Mouse (Mus musculus) MEL (cell line): Measurements from ENCODE around the gene Gm10964. TPM values are rescaled to one million over a fixed set of nuclear protein-coding genes. Genes with fewer than 3 reads are reported as not detected.

Experiments used
- DNase-seq: peaks from one replicate; pipeline ENCODE4 v3.0.0; 2011; ENCODE audit warnings: low read depth, low spot score
- H3K27ac ChIP-seq: 2 replicates; pipeline ENCODE4 v1.5.1; 2012; ENCODE audit warnings: low read depth, mild to moderate bottlenecking, control low read depth, low read length, moderate library complexity; ENCODE audit not compliant: control insufficient read depth
- H3K27me3 ChIP-seq, 2 experiments: fragments of 150-350 bp in 1 of 2; sonication (generic) in 1 of 2; 2 replicates each; pipeline ENCODE4 v1.6.1; 2012; ENCODE audit warnings: low read length in 2 of 2, mild to moderate bottlenecking in 2 of 2, improper control_type of control experiment in 1 of 2, moderate library complexity in 1 of 2; ENCODE audit not compliant: insufficient read depth in 2 of 2, control insufficient read depth in 1 of 2
- H3K36me3 ChIP-seq, 2 experiments: 2 replicates each; pipeline ENCODE4 v1.6.1; 2012 to 2014; ENCODE audit warnings: low read length in 2 of 2, improper control_type of control experiment in 1 of 2, inconsistent platforms in 1 of 2, mild to moderate bottlenecking in 1 of 2; ENCODE audit not compliant: insufficient read depth in 2 of 2, control insufficient read depth in 1 of 2
- H3K4me1 ChIP-seq, 2 experiments: fragments of 150-350 bp in 1 of 2; sonication (generic) in 1 of 2; 2 replicates each; pipeline ENCODE4 v1.6.1; 2012; ENCODE audit warnings: low read length in 2 of 2, improper control_type of control experiment in 1 of 2, mild to moderate bottlenecking in 1 of 2; ENCODE audit not compliant: insufficient read depth in 2 of 2, control insufficient read depth in 1 of 2
- H3K4me3 ChIP-seq, 2 experiments: fragments of 150-350 bp in 1 of 2; sonication (generic) in 1 of 2; 2 replicates each; pipeline ENCODE4 v1.5.1; 2012; ENCODE audit warnings: low read depth in 2 of 2, low read length in 2 of 2, mild to moderate bottlenecking in 2 of 2, moderate library complexity in 2 of 2, control low read depth in 1 of 2, improper control_type of control experiment in 1 of 2; ENCODE audit not compliant: control insufficient read depth in 1 of 2, insufficient read depth in 1 of 2
- H3K79me2 ChIP-seq: 2 replicates; pipeline ENCODE4 v1.6.1; 2012; ENCODE audit warnings: mild to moderate bottlenecking, low read length, moderate library complexity; ENCODE audit not compliant: control insufficient read depth, poor library complexity, insufficient read depth
- H3K9ac ChIP-seq: 2 replicates; pipeline ENCODE4 v1.6.1; 2012; ENCODE audit warnings: low read depth, mild to moderate bottlenecking, control low read depth, low read length, moderate library complexity; ENCODE audit not compliant: control insufficient read depth, poor library complexity, severe bottlenecking
- H3K9me3 ChIP-seq: fragments of 150-350 bp; sonication (generic); replicated peaks from 2 replicates; pipeline ENCODE4 v1.6.1; 2012; ENCODE audit warnings: mild to moderate bottlenecking, low read length, improper control_type of control experiment, moderate library complexity; ENCODE audit not compliant: insufficient read depth
- BHLHE40 ChIP-seq: IDR thresholded peaks from 2 replicates; pipeline ENCODE4 v1.6.1; 2012; ENCODE audit warnings: low read depth, mild to moderate bottlenecking, inconsistent platforms, low read length, improper control_type of control experiment, borderline replicate concordance
- ELF1 ChIP-seq: IDR thresholded peaks from 2 replicates; pipeline ENCODE4 v1.6.1; 2014; ENCODE audit warnings: low read depth, mild to moderate bottlenecking, inconsistent platforms, low read length, improper control_type of control experiment, moderate library complexity
- GATA1 ChIP-seq: IDR thresholded peaks from 2 replicates; pipeline ENCODE4 v1.6.1; 2011; ENCODE audit warnings: low read depth, low read length, improper control_type of control experiment
- HCFC1 ChIP-seq: IDR thresholded peaks from 2 replicates; pipeline ENCODE4 v1.6.1; 2012; ENCODE audit warnings: low read depth, mild to moderate bottlenecking, inconsistent platforms, low read length, improper control_type of control experiment, moderate library complexity
- MAFK ChIP-seq: IDR thresholded peaks from 2 replicates; pipeline ENCODE4 v1.6.1; 2011; ENCODE audit warnings: low read depth, mild to moderate bottlenecking, low read length, improper control_type of control experiment, borderline replicate concordance
- MEF2A ChIP-seq: IDR thresholded peaks from 2 replicates; pipeline ENCODE4 v1.6.1; 2014; ENCODE audit warnings: low read depth, mild to moderate bottlenecking, inconsistent platforms, low read length, improper control_type of control experiment; ENCODE audit not compliant: poor library complexity, insufficient replicate concordance, severe bottlenecking; ENCODE audit errors: extremely low read depth
- MXI1 ChIP-seq: IDR thresholded peaks from 2 replicates; pipeline ENCODE4 v1.6.1; 2011; ENCODE audit warnings: mild to moderate bottlenecking, low read depth, low read length, improper control_type of control experiment
- NELFE ChIP-seq: IDR thresholded peaks from 2 replicates; pipeline ENCODE4 v1.6.1; 2011; ENCODE audit warnings: low read depth, low read length, improper control_type of control experiment
- RAD21 ChIP-seq: IDR thresholded peaks from 2 replicates; pipeline ENCODE4 v1.6.1; 2011; ENCODE audit warnings: mild to moderate bottlenecking, low read depth, low read length, improper control_type of control experiment
- RCOR1 ChIP-seq: IDR thresholded peaks from 2 replicates; pipeline ENCODE4 v1.6.1; 2012; ENCODE audit warnings: low read depth, mild to moderate bottlenecking, inconsistent platforms, low read length, improper control_type of control experiment
- UBTF ChIP-seq: IDR thresholded peaks from 2 replicates; pipeline ENCODE4 v1.6.1; 2012; ENCODE audit warnings: low read depth, mild to moderate bottlenecking, inconsistent platforms, low read length, improper control_type of control experiment, moderate library complexity, borderline replicate concordance; ENCODE audit not compliant: insufficient read depth
- USF1 ChIP-seq: IDR thresholded peaks from 2 replicates; pipeline ENCODE4 v1.6.1; 2014; ENCODE audit warnings: low read depth, mild to moderate bottlenecking, inconsistent platforms, low read length, improper control_type of control experiment, moderate library complexity
- USF2 ChIP-seq, 2 experiments: IDR thresholded peaks; 2 replicates each; pipeline ENCODE4 v1.6.1; 2011 to 2012; ENCODE audit warnings: improper control_type of control experiment in 2 of 2, low read length in 2 of 2, borderline replicate concordance in 1 of 2, inconsistent platforms in 1 of 2, low read depth in 1 of 2, mild to moderate bottlenecking in 1 of 2; ENCODE audit not compliant: insufficient read depth in 1 of 2
- ZKSCAN1 ChIP-seq: IDR thresholded peaks from 2 replicates; pipeline ENCODE4 v1.6.1; 2012; ENCODE audit warnings: low read depth, mild to moderate bottlenecking, inconsistent platforms, low read length, improper control_type of control experiment, moderate library complexity
- polyA plus RNA-seq, 2 experiments: library from polyadenylated mRNA; stranded (reverse) in 1 of 2; unstranded in 1 of 2; fragments of >175 nt in 1 of 2; fragments of >200 nt in 1 of 2; gene quantifications; 2 replicates each; pipeline versions ENCODE4 v1.2.1 to v1.2.4; 2012; ENCODE audit warnings: low replicate concordance in 2 of 2, low read depth in 1 of 2; ENCODE audit not compliant: insufficient read length in 2 of 2, insufficient read depth in 1 of 2, missing spikeins in 1 of 2
- total RNA-seq: library from RNA; depleted of rRNA; stranded (reverse); fragments of 300-350 nt; gene quantifications from 2 replicates; pipeline ENCODE4 v1.2.3, GENCODE M21; 2012

Gene Gm10964
- total and polyA plus RNA-seq, 3 experiments = not detected

GRCm38 (mm10) chr3:103778660-103779059 is 39.5 kb downstream of the Gm10964 start:
- H3K79me2 ChIP-seq = peaks cover 42% of the 10 kb centered on the region
- H3K4me3 ChIP-seq = no peak overlapping the region
- no peak overlapping the region for H3K9ac ChIP-seq
- no peak for TF ChIP-seq HCFC1
- TF ChIP-seq ELF1 = no peak
- no peak for TF ChIP-seq BHLHE40
- TF ChIP-seq, all 39 proteins: peak for 0
- peaks cover 0 to 3% of the 10 kb centered on the region in 2 experiments for H3K4me1 ChIP-seq
- DNase-seq = no peak
- H3K9me3 ChIP-seq = no peaks in the 10 kb centered on the region
- no peak overlapping the region for H3K27ac ChIP-seq
- peaks cover 10 to 13% of the 10 kb centered on the region in 2 experiments for H3K36me3 ChIP-seq
- H3K27me3 ChIP-seq = no peaks in the 10 kb centered on the region

GRCm38 (mm10) chr3:103779183-103779582 is 40.0 kb downstream of the Gm10964 start:
- Histone ChIP-seq H3K79me2 (peaks cover 46% of the 10 kb centered on the region), H3K36me3 (peaks cover 8 to 13% of the 10 kb centered on the region in 2 experiments), H3K27ac (no peak overlapping the region), H3K9me3 (no peaks in the 10 kb centered on the region), H3K27me3 (no peaks in the 10 kb centered on the region), H3K4me1 (peaks cover 0 to 3% of the 10 kb centered on the region in 2 experiments), H3K4me3 (no peak overlapping the region), H3K9ac (no peak overlapping the region)
- TF ChIP-seq RAD21 = no peak
- no peak for TF ChIP-seq HCFC1
- TF ChIP-seq UBTF = no peak
- TF ChIP-seq GATA1 = 0 out of 2 replicates have a peak, but pooled peaks have one; percentile 30
- TF ChIP-seq USF1 = no peak
- TF ChIP-seq MAFK = no peak
- no peak for TF ChIP-seq ZKSCAN1
- TF ChIP-seq USF2 (IDR thresholded peaks at IDR 0.05; ENCODE audit: borderline replicate concordance in 1 of 2, insufficient read depth in 1 of 2, low read depth in 1 of 2, low read length in 2 of 2) = no peak
- DNase-seq = peak; percentile 26

GRCm38 (mm10) chr3:103780271-103780670 is 41.1 kb downstream of the Gm10964 start:
- H3K79me2 ChIP-seq = peaks cover 55% of the 10 kb centered on the region
- TF ChIP-seq UBTF (no peak), ELF1 (no peak), RCOR1 (no peak), NELFE (no peak), MEF2A (no peak), MXI1 (no peak)
- TF ChIP-seq, all 39 proteins: peak for 0
- Histone ChIP-seq H3K27ac (no peak overlapping the region), H3K9me3 (no peaks in the 10 kb centered on the region), H3K4me3 (no peak overlapping the region), H3K4me1 (peaks cover 0 to 3% of the 10 kb centered on the region in 2 experiments), H3K9ac (no peak overlapping the region), H3K27me3 (no peaks in the 10 kb centered on the region), H3K36me3 (peaks cover 6 to 13% of the 10 kb centered on the region in 2 experiments)
- DNase-seq = no peak
